Mouse (Mus musculus): ENCODE measurements around the gene Arhgap15.

Gene Arhgap15

DNA sequence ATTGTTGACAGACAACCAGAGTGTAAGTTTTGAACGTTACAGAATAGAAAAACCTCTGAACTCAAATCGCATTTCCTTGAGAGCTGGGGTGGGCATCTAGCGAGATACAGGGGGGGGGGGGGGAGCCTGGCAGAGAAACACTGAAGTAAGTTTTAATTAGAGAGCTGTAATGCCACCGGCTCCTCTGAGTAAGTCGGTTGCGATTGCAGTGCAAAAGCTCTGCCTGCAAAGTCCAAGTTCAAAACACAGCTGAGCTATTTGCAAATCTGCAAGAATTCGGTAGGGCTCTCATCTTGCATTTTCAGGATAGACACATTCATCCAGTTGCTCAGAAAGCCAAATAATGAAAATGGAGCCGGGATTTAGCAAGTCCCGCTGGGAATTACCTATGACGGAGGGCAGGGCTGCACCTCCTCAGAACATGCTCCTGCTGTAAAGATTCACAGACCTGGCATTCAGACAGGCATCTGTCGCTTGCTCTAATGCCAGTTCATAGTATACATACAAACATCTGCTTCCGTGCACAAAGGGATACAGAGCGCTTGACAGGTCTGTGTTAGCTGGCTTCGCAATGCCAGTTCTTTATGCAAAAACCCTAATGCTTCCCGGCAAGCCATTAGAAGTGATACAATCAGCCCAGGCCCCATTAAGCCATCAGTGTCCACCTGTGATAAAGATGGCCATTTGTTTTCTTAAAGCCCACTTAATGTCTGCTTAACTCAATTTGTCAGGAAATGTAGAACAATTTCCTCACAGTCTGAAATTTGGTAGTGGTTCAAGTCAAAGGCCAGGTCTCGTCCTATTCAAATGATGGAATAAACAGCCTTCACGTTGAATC lies 556.6 kb downstream of the Arhgap15 start:
- DNase-seq (ENCODE audit: low spot score) = no peak

DNA sequence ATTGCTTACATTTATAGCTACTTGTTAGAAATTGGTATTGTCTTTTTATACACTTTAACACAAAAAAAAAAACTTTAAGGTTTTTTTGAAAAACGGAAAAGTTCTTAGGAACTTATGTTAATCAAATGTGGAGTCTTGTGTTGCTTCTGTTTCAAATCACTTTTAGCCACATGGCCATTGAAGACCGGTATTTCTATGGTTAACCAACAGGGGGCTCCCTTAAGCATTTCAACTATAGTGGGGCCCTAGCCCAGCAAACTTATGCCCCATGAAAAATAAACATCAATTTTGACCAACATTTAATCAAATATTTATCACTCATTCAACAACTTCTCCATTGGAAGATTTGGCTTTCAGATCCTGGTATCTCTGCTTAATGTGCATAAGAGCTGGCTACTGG lies 557.5 kb downstream of the Arhgap15 start:
- no peak for DNase-seq (ENCODE audit: low spot score)

DNA sequence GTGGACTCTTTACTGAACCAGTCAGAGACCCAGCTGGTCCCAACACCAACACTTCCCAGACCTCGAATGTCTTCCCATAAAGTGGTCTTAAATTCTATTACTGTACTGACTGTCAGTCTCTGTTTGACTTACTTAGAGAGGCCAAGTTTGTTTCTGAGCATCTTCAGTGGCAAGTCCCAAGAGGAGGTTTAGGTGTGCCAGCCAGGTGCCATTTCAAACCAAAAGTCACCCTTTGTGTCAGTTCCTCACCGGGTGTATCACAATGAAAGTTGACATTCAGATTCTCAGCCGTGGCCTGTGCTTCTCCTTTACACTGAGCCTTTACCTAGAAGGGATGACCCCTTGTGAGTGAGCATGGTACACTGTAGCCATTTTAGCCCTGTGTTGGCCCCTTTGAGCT lies 560.5 kb downstream of the Arhgap15 start:
- DNase-seq (ENCODE audit: low spot score) = no peak

DNA sequence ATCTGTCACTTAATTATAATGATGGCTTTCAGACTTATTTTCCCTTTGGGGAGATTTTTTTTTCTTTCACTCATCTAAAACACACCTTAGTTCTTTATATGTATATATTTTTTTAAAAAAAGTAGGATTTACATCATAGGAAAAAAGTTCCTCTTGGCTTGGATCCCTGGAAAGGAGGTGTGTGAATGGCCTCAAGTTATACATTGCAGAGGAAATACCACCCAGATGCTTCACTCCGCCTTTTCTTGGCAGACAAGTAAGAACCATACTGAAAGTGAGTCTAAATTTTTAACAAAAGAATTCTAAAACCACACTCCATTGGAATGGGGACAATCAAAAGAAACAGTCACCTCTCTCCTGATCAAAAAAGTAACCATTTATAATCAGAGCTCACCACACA lies 560.9 kb downstream of the Arhgap15 start:
- DNase-seq (ENCODE audit: low spot score) = no peak

DNA sequence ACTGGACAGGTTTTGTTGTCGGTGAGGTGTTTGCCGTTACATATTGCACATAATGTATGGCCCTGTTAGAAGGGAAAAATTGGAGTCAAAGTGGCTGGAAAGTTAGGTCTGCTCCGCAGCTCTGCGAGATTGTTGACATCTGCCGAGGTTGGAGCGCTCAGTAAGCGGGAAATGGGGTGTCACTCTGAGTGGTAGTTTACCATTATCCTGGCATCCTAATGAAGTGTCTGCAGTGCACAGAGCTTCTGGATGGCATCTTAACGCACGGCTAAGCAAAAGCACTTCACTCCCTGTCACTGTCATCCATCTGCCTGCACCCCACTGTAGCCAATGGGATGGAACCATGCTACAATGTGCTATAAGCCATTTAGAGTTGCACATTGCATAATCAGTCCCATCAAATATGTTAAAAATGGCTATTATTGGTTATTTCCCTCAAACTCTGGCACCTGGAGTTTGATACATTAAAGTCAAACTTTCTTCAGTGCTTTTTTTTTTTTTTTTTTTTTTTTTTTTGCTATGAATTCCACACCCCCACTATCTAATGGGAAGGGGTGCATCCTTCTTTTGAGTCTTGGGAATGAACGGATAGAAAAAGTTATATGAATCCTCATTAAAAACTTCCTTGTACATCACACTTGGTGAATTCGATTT lies 561.6 kb downstream of the Arhgap15 start:
- DNase-seq (ENCODE audit: low spot score) = no peak

DNA sequence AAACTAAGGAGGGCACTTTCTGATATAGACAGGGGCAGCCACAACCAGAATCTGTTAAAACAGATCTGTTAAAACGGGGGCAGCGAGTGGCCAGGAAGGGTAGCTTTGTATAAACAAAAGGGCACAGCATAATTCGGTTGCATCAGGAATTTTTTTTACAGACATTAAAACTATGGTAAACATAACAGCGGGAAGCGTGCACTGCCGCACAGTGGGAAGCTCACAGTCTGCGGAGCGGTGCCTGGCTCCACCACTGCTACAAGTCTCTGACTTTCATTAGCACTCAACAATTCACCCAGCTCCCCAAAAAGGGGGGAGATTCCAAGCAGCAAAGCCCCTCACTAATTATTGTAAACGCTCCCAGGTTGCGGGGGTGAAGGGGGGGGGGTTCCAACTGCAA lies 562.6 kb downstream of the Arhgap15 start:
- no peak for DNase-seq (ENCODE audit: low spot score)

DNA sequence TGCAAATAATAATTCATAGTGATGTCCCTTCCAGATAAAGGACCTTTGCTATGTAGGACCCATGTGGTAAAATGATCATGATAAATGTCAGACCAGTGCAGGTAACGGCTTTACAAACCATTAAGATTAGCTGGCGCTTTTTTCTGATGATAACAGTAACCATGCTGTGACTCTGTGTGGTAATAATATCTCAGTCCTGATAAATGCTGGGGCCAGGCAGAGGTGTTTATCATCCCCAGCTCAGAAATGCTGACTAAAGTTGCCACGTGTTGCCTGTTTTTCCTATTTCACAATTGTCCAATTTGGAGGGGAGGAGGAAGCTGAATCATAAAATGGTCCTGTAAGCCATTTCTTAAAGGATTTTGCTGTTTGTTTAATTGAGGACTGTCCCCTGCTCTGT lies 564.9 kb downstream of the Arhgap15 start:
- no peak for DNase-seq (ENCODE audit: low spot score)

DNA sequence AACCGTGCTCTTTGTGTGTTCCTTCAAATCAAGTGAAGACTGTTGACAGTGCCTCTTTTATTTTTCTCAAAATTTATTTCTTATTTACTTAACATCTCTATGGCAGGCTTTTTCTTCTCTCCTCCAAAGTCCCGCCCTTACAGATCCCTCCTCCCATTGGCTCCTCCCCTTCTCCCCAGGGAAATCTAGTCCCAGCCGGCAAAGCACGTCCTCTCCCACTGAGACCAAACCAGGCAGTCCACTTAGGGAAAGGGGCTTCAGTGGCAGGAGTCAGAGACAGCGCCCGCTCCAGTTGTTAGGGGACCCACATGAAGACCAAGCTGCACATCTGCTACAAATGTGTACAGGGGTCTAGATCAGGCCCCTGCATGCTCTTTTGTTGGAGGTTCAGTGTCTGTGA lies 569.8 kb downstream of the Arhgap15 start:
- DNase-seq (ENCODE audit: low spot score) = no peak

DNA sequence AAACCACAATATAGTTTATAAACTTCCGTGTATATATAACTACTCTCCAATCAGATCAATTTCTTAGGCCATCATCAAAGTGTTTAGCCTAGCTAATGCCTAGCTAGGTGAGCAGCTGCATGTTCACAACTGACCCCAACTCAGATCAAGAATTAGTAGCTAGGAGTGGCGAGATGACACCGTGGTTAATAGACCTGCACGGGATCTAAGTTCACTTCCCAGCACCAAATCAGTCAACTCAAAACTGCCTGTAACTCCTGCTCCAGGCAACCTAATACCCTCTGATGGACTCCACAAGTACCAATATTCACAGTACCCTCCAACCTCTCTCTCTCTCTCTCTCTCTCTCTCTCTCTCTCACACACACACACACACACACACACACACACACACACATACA lies 570.9 kb downstream of the Arhgap15 start:
- no peak for DNase-seq (ENCODE audit: low spot score)

DNA sequence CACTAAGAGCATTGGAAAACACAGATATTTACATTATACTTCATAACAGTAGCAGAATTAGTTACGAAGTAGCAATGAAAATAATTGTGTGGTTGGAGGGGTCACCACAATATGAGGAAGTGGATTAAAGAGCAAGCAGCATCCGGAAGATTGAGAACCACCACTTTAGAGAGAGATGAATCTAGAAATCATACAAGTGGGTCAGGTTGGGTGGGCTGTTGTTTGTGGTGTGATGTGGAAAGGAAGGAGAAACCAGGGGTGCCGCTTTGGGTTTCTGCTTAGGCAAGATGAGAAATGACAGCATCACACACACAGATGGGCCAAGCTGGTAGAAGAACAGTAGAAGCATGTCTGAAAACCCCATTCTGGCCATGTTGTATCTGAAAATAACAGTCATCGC lies 575.2 kb downstream of the Arhgap15 start:
- no peak for DNase-seq (ENCODE audit: low spot score)

DNA sequence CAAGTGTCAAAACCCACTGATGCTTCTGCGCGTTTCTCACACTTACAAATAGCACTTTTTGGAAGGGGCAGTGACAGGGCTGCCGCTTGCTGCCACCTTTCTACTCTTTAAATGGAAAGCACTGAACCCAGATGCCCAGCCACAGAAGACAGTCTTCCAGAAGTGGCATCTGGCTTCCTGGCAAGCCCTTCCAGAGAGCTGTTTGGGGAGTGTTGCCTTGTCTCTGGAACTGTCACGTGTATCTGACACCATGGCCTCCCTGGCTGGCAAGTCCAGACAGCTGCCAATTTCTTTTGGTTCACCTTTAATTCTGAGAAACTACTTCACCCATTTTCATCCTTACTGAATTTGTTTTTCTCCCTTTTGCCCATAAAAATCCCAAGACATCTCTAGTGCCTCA lies 584.7 kb downstream of the Arhgap15 start:
- DNase-seq (ENCODE audit: low spot score) = no peak

DNA sequence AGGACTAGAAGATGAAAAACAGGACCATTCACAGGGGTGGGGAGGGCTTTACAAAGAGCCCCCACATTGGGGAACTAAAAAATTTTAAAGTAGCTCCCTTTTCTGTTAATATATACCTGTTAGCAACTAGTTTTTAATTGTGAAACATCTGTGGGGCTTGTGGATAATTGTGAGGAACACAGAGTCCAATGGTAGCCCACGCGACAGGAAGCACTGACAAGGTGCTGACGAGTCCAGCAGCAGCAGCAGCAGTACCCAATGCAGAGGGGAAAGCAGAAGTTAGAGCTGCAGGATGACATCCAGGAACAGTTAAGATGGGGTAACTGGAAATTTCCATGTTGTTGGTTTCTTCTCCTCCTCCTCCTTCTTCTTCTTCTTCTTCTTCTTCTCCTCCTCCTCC lies 585.4 kb downstream of the Arhgap15 start:
- no peak for DNase-seq (ENCODE audit: low spot score)

DNA sequence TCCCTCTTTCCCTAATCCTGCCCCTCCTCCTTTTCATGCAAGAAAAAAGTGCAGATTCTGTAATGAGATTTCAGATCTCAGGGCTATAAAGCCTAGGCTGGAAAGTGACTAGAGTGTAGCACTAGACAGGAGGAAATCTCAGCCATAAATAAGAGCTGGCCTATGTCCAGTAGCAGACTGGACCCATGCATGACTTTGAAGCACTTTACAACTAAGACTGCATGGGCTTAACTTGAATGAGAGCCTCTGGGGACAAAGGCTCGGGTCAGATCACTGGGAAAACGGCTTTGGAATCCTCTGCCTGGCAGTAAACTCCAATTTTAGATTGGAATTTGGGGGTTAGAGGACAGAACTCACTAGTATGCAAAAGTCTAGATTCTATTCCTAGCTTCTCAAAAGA lies 585.9 kb downstream of the Arhgap15 start:
- no peak for DNase-seq (ENCODE audit: low spot score)

DNA sequence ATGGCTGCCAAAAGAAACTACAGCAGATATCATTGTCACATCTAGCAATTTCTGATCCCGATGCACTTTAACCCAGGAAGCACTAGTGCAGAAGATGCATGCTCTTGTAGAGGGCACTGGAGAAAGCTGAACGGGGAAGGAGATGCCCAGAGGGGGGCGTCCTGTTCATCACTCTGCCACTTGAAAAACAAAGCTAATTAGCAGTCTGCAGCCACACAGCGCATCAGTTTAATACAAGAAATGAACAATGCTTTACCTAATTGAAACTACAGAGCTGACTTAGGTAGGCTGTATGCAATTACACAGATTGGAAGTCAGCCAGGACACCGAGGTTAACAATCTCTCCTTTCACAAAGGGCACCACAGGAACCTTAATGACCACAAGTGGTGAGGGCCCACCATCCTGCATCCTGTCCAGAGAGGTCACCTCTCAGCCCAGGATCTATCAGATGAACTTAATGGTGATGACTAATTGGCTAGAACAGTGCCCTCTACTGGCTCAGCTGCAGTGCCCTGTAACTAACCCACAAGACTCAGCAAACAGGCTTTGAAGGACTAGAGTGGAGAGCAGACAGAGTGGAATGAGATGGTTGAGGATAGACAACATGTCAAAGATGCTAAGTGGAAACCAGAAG lies 588.2 kb downstream of the Arhgap15 start:
- no peak for DNase-seq (ENCODE audit: low spot score)

DNA sequence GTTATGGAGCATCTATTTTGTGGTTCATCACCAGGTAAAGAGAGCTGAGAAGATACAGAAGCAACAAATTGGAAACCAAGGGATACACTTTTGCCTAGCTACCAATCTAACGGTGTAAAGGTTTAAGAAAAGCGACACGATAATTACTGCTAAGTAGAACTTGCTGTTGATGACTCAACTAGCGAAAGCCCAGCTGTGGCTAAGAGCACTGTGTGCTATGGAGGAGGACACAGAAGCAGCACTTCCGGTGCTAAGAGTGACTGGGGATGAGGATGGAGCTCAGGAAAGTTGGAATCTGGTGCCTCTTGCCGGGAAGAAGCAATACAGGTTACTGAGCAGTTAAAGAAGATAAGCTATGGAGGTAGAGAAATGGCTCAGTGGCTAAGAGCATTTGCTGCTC lies 589.8 kb downstream of the Arhgap15 start:
- no peak for DNase-seq (ENCODE audit: low spot score)

DNA sequence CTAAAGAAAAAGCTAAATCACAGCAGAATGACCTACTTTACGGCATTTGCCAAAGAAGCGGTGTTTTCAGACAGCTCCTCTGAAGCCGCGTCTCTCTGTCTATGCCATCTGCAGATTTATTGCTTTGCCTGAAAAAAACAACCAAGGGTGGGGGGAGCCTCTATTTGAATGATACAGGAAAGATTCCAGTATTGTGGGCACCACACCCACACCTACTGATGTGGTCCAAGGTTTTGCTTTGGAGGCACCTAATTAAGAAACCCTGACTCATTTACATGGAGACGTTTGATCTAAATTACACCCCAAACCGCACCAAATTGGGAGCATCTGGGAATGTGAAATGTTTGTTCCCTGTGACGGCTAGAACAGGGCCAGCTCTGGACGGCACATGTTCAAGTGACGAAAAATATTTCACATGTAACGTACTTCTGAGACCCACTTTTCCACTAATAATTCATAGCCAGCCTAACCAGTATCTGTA lies 592.5 kb downstream of the Arhgap15 start:
- no peak for DNase-seq (ENCODE audit: low spot score)

DNA sequence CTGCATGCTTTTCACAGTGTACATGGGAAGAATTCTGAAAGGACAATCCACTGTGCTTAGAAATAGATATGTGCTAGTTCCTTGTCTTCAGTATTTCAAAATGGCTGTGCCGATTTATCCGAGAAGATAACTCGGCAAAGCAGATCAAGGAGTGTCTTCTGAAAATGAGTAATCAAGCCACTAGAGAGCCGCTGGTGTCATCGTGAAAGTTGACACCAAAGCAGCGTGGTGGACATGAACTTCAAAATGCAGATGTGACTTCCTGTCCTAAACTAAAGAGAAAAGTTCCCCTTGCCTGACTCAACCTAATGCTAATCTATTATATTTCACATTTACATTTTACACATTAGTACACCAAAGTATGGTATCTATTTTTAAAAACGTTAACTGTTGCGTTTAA lies 596.2 kb downstream of the Arhgap15 start:
- DNase-seq (ENCODE audit: low spot score) = no peak

DNA sequence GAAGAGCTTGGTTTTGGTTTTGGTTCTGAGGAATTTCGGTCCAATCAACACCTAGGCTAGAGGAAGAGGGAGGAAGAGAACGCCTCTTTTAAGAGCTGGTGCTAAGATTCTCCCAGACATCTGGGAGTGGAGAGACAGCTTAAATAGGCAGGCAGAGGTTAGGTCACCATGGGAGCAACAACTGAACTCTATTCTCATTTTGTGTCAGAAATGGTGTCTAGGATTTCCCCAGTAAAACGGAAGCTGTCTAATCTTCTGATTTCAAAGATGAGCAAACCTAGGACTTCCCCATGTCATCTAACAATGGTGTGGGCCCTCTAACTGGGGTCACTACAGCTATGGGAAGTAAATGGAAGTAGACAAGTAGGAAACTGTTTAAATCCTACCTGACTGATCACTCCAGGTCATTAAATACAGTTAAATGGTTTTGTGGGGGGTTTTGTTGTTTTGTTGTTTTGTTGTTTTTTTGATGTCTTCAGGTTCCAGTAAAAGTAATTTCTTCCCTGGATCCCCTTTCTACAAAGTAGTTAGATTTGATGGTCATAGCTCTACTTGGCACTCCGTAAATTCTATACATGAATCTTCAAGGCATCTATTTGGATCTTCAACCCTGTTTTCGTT lies 596.8 kb downstream of the Arhgap15 start:
- no peak for DNase-seq (ENCODE audit: low spot score)

DNA sequence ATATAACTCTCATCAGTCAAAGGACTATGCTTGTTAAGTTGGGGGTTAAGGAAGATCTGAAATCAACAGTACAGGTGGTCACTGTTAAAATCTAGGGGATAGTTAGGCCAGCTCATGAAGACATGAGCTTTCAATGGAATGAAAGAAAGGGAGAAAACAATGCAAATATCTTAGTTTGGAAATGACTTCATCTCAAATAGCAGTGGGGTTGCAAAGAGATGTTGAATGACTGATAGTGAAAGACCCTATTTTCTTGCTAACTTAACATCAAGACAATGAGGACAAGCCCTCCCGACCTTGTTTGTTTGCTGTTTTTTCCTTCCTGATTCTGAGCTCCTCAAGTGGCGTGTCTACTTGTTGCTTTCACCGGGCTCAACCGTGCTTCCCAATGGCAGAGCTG lies 597.6 kb downstream of the Arhgap15 start:
- DNase-seq (ENCODE audit: low spot score) = no peak

DNA sequence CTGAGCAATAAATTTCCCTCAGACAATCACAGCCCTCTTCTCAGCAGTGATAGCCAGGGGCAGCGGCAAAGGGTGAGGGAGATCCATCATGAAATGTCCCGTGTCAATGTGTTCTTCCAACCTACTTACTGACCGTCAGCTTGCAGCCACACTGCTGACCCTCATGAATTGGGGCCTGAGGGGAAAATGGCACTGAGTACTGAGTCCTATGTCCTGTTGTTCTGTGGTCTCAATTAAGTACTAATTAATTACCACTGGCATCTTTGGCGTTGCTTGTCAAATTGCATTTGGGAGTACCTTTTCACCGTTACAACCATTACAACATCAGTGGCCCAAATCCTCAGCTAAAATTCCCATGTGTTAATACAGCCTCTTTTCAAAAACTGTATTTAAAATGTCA lies 599.2 kb downstream of the Arhgap15 start:
- no peak for DNase-seq (ENCODE audit: low spot score)

DNA sequence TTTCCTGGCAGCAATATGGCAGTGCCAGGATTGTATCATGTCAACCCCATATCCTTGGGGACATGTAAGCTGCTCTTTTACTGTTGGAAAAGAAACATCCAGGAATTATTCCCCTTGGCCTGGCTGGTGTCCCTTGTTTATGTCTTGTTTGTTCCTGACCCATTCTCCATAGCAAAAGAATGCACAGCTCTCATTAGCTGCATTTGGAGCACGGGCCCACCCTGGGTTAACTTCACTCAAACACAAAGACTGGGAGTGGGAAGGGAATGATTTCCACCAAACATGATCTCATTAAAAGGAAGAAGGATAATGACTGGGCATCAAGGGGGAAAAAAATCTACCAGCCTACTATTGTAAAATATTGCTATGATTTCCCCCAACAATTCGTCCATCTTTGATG lies 600.5 kb downstream of the Arhgap15 start:
- no peak for DNase-seq (ENCODE audit: low spot score)

DNA sequence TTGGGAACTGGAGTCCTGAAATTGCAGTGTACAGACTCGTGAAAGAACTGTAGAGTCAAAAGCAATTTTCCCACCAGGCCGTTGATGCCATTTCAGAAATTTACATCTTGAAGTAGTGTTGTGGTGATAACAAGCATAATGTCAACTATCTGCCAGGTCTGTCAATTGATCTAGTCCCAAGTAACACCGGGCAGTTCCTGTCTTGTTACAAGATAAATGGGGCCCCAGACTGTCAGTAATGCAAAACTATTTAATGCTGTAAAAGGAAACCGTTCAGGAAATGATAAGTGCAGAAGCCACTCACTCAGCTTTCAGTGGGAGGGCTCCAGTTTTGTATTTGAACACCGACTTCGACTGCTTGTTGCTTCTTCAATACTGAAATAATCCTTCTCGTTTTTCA lies 604.3 kb downstream of the Arhgap15 start:
- DNase-seq (ENCODE audit: low spot score) = no peak

DNA sequence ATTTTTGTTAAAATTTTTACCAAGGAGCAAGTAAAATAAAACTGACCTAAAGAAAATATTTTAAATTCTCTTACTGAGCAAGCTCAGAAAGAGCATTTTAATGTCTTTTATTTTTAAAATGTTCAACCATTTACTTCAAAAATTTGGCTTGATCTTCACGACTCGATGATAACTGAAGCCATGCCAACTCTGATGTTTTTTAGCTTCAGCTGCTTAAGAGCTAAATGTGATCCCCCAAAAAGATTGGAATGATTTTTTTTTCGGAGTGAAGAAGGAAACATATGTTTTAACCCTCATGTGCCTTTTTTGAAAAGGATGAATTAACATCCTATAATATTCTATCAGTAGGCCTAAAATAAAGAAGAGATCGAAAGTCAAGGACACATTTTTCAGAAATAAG lies 605.0 kb downstream of the Arhgap15 start:
- DNase-seq (ENCODE audit: low spot score) = no peak
